Mouse (Mus musculus) brain, embryonic 18.5 days (tissue): ENCODE measurements around the gene Rad9a.

ENCODE experiments used
- DNase-seq: peaks from one replicate; pipeline ENCODE4 v3.0.0-alpha.2; 2012; ENCODE audit warnings: low read depth, low spot score

Rad9a gene

GRCm38 (mm10) chr19:4193129-4193528 is 8.3 kb downstream of the Rad9a start:
- no peak for DNase-seq

GRCm38 (mm10) chr19:4192251-4192985 is 9.0 kb downstream of the Rad9a start:
- no peak for DNase-seq

GRCm38 (mm10) chr19:4191528-4192250 is 9.8 kb downstream of the Rad9a start, which contains the start of gene Ppp1ca:
Ppp1ca (plus strand) TSS chr19:4192065.
- DNase-seq: peak; percentile 71

- DNase-seq: no peak
Measured at GRCm38 (mm10) chr19:4190831-4191334, 10.6 kb downstream of the Rad9a start, which contains the start of gene Tbc1d10c. Tbc1d10c (minus strand) TSS chr19:4191284.

- no peak for DNase-seq
Measured at GRCm38 (mm10) chr19:4189051-4189620, 12.3 kb downstream of the Rad9a start.

- no peak for DNase-seq
Measured at GRCm38 (mm10) chr19:4187303-4187702, 14.2 kb downstream of the Rad9a start.

- DNase-seq: no peak
Measured at GRCm38 (mm10) chr19:4184976-4185975, 16.2 kb downstream of the Rad9a start.

- no peak for DNase-seq
Measured at GRCm38 (mm10) chr19:4183689-4184088, 17.8 kb downstream of the Rad9a start.

- no peak for DNase-seq
Measured at GRCm38 (mm10) chr19:4181892-4182291, 19.6 kb downstream of the Rad9a start.

- DNase-seq: no peak
Measured at GRCm38 (mm10) chr19:4180411-4180810, 21.1 kb downstream of the Rad9a start.

GRCm38 (mm10) chr19:4175368-4175947 is 26.0 kb downstream of the Rad9a start, which contains the start of gene Carns1:
Carns1 (minus strand) TSS chr19:4175479.
- no peak for DNase-seq

- no peak for DNase-seq
Measured at GRCm38 (mm10) chr19:4172925-4173324, 28.5 kb downstream of the Rad9a start.

GRCm38 (mm10) chr19:4171393-4172290 is 29.8 kb downstream of the Rad9a start:
- DNase-seq: no peak

- no peak for DNase-seq
Measured at GRCm38 (mm10) chr19:4170723-4171392, 30.6 kb downstream of the Rad9a start.

- no peak for DNase-seq
Measured at GRCm38 (mm10) chr19:4169810-4170209, 31.7 kb downstream of the Rad9a start.

GRCm38 (mm10) chr19:4169378-4169784 is 32.1 kb downstream of the Rad9a start:
- DNase-seq: peak; percentile 97

- no peak for DNase-seq
Measured at GRCm38 (mm10) chr19:4166678-4167476, 34.6 kb downstream of the Rad9a start.

GRCm38 (mm10) chr19:4164721-4165120 is 36.7 kb downstream of the Rad9a start:
- no peak for DNase-seq
